Mouse (Mus musculus): ENCODE results near the gene Magea3.
"Not testable (repeated sequence)": the region's sequence is repeated elsewhere in the genome, so short reads cannot be mapped to it uniquely, and the experiment has no call there.

The Magea3 gene

DNA sequence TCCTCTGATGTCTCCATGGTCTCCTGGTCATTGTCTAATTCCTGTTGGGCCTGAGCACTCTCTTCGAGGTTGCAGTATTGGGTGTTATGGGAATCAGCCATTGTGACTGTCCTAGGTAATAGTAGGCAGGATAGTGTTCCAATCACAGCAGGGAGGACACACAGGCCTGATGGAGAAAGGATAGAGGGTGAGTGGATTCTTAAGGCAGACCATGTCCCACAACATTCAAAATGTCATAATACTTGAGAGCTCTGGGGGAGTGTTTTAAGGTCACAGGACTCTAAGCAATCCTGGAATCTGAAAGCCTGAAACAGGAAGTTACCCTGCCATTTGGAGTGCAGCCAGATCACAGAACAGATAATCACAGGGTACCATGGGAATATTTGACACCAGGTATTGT is at the start of gene Magea3:
Gene Magea3, minus strand, starts transcription at position 101 of the 400 bp plus-strand sequence.
- not testable (repeated sequence) for DNase-seq (ENCODE audit: low spot score)

GRCm38 (mm10) chrX:154995750-154996149 is 46.4 kb upstream of the Magea3 start, which contains the start of gene Magea8:
Magea8 (minus strand) TSS chrX:154995850.
- DNase-seq (ENCODE audit: low spot score), result not testable (repeated sequence)

- not testable (repeated sequence) for DNase-seq (ENCODE audit: low spot score)
Measured at GRCm38 (mm10) chrX:154935887-154936286, 13.4 kb downstream of the Magea3 start, which contains the start of gene Magea6. Magea6 (minus strand) TSS chrX:154935987.

Data from urinary bladder, postnatal 14 days (tissue).